Mouse (Mus musculus): ENCODE data around the gene Mcm6. TPM values are rescaled to one million over a fixed set of nuclear protein-coding genes. Genes with fewer than 3 reads are reported as not detected.
A peak's percentile ranks its signal among the peaks of the same experiment; 100 is the strongest.

The Mcm6 gene
- total RNA-seq (2021), result 10 to 100 TPM; 24.0 to 26.0 TPM

DNA sequence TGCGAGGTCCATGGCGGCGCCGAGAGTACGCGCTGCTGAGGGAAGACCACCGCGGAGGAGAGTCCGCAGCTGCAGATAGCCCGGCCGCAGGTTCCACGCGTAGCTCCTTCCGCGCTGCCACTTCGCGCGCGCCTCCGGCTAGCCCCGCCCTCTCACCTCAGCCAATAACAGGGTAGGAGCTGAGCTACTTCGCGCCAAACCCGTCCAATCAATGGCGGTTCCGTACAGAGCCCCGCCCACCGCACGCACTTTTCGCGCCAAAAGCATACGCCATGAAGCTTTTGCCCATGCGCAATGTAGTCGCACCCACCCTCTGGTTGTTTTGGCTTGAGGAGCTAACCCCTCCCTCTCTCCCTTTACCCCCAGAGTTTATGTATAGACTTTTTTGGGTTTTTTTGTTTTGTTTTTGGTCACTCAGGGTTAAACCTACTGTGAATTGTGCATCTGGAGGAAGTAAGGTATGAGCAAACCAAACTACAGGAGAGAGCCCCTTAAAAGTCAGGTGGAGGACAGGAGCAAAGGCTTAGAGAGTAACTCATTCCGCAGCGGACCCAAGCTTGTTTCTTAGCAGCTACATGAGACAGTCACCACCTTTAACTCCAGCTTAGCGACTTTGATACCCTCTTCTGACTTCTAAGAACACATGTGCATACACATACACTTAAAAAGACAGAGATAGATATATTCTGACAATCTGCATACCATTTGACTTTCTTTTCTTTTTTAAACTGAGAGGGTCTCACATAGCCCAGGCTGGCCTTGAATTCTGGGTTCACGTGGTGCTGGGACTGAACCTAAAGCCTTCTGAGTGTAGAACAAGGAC lies at the start of gene Mcm6:
Gene Mcm6, minus strand, starts transcription at position 111 of the 823 bp plus-strand sequence.
- peak; percentile 97 for DNase-seq
- intact Hi-C loops (cut with DNase I), result no loop called here

GRCm38 (mm10) chr1:128406846-128407245 lies 47.4 kb upstream of the Mcm6 start:
- intact Hi-C loops (cut with DNase I), result loop anchor here (10.0 kb wide), 1 partner anchor 188 kb away; the partner anchor contains the start of gene Cxcr4
- no peak for DNase-seq

GRCm38 (mm10) chr1:128405675-128406074 lies 46.2 kb upstream of the Mcm6 start:
- intact Hi-C loops (cut with DNase I), result loop anchor here (10.0 kb wide), 1 partner anchor 189 kb away; the partner anchor contains the start of gene Cxcr4
- no peak for DNase-seq

DNA sequence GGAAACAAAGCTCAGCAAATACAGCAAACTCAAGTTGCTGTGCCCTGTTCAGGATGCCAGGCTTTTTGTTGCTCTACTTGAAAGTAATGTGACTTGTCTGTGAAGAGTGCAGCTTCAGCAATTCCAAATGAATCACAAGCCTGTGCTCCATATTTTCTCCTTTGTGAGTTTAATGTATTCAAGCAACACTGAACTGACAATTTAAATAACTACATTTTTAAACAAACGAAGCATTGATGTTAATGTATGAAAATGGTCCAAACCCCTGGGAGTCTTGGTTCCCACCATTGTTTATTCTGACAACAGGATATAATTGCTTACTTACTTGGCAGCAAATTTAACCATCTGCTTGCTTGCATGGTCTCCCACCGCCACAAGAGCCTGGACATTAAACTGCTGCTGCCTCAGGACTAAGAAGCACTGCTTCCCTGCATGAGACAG lies 45.6 kb upstream of the Mcm6 start:
- DNase-seq, result peak; percentile 50
- intact Hi-C loops (cut with DNase I), result loop anchor here (10.0 kb wide), 1 partner anchor 190 kb away; the partner anchor contains the start of gene Cxcr4

GRCm38 (mm10) chr1:128400926-128401325 lies 41.5 kb upstream of the Mcm6 start:
- DNase-seq, result no peak
- intact Hi-C loops (cut with DNase I), result loop anchor here (10.0 kb wide), 1 partner anchor 194 kb away; the partner anchor contains the start of gene Cxcr4

DNA sequence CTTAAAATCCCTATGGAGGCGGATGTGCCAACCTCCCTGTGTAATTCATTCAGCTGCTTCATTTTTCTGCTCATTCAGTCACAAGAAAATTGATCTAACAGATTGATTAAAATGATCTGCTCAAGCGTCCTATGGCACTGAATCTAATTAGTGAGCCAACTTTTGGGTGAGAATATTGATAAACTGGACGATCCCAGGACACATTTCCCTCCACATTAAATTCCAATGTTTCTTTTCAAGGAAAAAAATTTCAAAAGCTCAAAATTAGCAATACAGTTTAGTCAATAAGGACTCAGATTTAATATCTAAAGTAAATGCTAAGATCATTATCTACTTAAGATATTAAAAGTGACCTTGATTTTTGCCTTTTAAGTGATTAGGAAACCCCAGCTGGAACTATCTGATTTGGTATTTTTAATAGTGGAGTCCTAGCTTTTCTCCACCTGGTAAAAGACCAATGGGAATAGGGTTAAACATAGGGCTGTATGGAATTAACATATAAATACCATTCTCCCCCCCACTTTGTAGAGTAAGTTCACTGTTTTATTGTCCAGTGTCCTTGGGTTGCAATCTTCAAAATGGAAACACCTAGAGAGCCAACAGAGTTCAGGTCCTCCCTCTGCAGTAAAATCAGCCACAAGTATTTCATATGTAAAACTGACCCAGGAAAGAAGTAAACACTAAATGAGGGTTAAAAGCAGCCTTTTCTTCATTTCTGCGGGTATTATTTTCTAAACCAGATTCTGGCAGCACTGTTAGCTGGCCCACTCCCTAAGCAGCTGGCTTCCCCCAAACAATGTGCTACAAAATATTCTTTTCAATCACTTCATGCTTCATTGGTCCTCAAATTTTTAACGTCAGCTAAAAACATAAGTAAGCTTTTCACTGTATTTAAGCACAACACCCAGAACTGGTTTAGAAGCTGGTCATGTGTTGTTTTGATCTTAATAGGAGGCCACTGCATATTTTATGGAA lies 40.8 kb upstream of the Mcm6 start:
- DNase-seq, result peak; percentile 7
- intact Hi-C loops (cut with DNase I), result loop anchor here (10.0 kb wide), 1 partner anchor 195 kb away; the partner anchor contains the start of gene Cxcr4

GRCm38 (mm10) chr1:128398738-128399445 lies 39.4 kb upstream of the Mcm6 start:
- intact Hi-C loops (cut with DNase I), result no loop called here
- no peak for DNase-seq

DNA sequence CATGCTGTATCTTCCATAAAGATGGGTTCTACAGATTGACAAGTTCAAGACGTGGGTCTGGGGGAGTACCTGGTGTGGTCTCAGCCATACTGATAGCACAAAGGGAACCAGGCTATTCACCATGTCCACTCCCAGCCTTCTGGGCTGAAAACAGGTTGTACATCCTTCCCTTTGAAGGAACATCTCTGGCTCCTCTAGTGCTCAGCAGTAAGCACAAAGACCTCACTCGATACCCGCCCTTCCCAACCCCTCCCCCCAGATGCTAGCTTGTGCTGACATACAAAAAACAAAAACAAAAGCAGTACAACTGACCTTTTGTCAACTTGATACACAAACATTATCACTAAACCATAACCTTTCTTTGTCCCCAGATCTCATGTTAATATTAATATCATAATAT lies 35.2 kb upstream of the Mcm6 start:
- intact Hi-C loops (cut with DNase I), result no loop called here

DNA sequence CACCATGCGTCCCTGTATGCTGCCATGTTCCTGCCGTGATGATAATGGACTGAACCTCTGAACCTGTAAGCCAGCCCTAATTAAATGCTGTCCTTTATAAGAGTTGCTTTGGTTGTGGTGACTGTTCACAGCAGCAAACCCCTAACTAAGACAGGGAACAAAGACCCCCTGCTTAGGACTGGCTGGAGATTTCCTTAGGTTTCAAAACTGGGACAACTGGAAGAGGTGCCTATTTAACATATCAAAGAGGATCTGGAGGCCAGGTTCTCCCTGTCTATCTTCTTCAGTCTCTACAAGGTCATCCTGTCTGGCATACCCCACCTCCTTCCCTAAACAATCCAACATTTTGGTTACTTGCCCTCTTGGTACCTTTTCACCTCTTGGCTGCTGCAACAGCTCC lies 32.9 kb upstream of the Mcm6 start:
- no peak for DNase-seq
- intact Hi-C loops (cut with DNase I), result no loop called here

More for the DNA sequence above, 35.2 kb upstream of the Mcm6 start:
- DNase-seq, result no peak

- no peak for DNase-seq
- intact Hi-C loops (cut with DNase I), result no loop called here
These were observed 27.0 kb upstream of the Mcm6 start for GRCm38 (mm10) chr1:128386487-128386886.

DNA sequence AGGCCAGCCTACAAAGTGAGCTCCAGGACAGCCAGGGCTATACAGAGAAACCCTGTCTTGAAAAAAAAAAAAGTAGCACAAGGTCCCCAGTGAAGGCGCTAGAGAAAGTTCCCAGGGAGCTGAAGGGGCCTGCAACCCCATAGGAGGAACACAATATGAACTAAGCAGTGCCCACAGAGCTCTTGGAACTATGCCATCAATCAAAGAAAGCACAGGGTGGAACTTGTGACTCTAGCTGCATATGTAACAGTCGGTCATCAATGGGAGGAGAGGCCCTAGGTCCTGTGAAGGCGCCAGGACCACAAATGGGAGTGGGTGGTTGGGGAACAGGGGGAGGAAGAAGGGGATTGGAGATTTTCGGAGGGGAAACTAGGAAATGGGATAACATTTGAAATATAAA lies 17.4 kb upstream of the Mcm6 start:
- intact Hi-C loops (cut with DNase I), result loop anchor here (10.0 kb wide), 1 partner anchor 1818 kb away; no protein-coding TSS in a partner anchor
- DNase-seq, result no peak

DNA sequence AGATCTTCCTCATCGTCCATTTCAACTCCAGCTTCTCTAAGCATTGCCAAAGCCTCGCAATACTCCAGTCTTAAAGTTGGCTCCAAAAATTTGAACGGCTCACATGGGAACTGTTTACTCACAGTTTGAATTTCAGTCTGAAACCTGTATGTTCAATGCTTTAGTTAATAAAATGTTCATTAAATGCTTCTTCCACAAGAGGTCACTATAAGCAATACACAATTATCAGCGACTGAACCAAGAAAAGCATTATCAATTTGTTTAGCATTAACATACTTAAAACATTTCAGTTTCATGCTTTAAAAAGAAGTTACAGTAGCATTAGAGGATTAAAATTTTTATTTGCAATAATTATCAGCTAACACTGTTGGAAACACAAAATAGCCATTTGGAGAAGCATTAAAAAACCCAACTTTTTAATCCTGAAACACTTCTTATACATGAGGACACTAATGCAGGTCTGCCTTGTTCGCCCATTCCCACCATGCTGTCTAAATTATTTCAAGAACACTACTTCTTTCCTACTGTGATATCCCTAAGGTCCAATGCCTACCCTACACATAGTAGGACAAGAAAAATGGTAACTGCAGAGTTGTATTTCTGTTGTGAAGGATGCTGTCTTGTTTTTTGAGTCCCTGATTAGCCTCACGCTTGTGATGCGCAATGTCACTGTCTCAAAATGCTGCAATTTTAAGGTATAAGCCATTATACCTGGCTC lies 12.8 kb upstream of the Mcm6 start:
- intact Hi-C loops (cut with DNase I), result loop anchor here (5.0 to 10.0 kb wide), 2 partner anchors 450 to 1822 kb away; no protein-coding TSS in a partner anchor
- DNase-seq, result no peak

DNA sequence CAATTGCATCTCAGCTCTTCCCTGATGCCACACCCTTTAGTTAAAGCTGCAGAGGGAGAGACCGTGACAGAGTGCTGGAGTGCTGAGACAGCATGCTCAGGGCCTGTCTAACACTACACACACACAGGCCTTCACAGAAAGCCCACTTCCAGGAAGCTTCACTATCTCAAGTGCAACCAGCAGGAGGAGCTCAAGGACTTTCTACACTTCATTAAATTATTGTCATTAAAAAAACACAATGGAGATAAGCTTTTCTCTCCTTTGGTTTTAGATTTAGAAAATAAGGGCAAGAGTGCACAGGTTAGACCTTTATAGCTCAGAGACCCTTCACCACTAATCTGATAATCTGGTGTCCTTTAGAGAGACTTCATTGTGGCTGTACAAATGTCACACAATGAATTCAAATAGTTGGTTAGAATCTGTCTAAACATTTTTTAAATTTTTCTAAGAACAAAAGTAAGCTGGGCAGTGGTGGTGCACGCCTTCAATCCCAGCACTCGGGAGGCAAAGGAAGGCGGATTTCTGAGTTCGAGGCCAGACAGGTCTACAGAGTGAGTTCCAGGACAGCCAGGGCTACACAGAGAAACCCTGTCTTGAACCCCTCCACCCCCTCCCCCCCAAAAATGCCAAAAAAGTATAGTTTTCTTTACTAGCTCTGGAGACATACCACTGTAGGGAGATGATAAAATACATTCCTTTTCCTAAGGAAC lies 9.4 kb upstream of the Mcm6 start:
- intact Hi-C loops (cut with DNase I), result no loop called here
- DNase-seq, result peak; percentile 65

- DNase-seq, result peak; percentile 13
- intact Hi-C loops (cut with DNase I), result no loop called here
These were observed 1.1 kb upstream of the Mcm6 start for GRCm38 (mm10) chr1:128360601-128361000.

- DNase-seq, result peak; percentile 39
- intact Hi-C loops (cut with DNase I), result no loop called here
These were observed 429 bp downstream of the Mcm6 start for GRCm38 (mm10) chr1:128358916-128359553.

DNA sequence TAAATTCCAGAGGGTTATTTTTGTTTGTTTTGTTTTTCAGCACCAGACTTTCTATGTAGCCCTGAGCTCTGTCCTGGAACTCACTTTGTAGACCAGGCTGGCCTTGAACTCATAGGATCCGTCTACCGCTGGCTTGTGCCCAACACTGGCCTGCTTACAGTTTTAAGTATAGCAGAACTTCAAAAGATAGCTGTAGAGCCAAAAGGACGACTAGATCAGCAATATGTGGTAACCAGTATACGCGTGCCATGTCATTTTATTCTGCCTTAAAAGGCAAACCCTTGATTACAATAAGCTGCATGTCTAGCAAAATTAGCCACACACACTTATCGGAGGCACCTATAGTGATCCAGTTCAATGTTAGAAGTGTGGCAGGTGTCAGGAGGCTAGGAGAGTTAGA lies 1.2 kb downstream of the Mcm6 start:
- intact Hi-C loops (cut with DNase I), result no loop called here
- DNase-seq, result no peak

GRCm38 (mm10) chr1:128357452-128357851 lies 2.0 kb downstream of the Mcm6 start:
- DNase-seq, result no peak
- intact Hi-C loops (cut with DNase I), result no loop called here

DNA sequence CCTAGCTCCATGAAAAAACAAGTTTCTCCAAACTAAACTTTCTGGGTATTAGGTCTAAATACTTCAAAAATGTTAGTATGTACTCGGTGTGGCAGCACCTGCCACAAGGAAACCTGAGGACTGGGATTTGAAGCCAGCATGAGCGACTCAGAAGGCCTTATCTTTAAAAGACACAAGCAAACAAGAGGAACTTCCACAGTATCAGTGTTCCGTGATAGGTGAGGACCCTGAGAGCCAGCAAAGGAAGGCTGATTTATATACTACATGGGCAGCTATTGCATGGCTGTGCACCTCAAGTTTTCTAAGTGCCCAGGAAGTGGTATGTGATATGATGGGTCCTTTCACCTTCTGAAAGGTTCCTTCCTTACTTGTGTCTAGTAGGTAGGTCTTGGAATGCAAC lies 6.4 kb downstream of the Mcm6 start:
- intact Hi-C loops (cut with DNase I), result no loop called here
- DNase-seq, result no peak
